Mouse (Mus musculus): ENCODE data around the gene Tapbp. TPM values are rescaled to one million over a fixed set of nuclear protein-coding genes. Genes with fewer than 3 reads are reported as not detected.

Gene Tapbp
- polyA plus RNA-seq, 1 experiment, result 30.5 TPM

DNA sequence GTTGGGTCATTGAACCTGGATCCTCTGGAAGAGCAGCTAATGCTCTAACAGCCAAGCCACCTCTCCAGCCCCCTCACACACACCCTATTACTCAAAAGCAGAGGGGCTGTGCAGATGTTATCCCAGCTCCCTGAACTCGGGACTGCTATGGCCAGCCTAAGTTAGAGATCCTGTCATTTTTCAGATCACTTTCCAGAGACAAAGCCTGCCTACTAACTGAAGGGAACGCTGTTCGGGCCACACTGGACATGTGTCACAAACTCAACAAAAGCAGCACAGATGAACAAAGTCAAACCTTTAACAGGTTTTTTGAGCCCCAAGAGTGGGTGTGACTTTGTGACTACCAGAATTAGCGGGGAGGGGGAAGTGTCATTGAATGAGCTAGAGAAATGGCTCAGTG lies 37.2 kb downstream of the Tapbp start:
- Histone ChIP-seq H3K36me3 (ENCODE audit: control insufficient read depth, insufficient read depth) (peaks cover 46% of the 10 kb centered on the region), H3K4me3 (ENCODE audit: insufficient read depth, poor library complexity, severe bottlenecking) (no peak overlapping the region)
- TF ChIP-seq CTCF (IDR thresholded peaks at IDR 0.05; ENCODE audit: control insufficient read depth, insufficient read depth, insufficient read length) (no peak), CEBPB (IDR thresholded peaks at IDR 0.05; ENCODE audit: low read depth) (no peak), FOSL1 (IDR thresholded peaks at IDR 0.05; ENCODE audit: insufficient read depth, low read length, poor library complexity, severe bottlenecking) (no peak), USF1 (IDR thresholded peaks at IDR 0.05; ENCODE audit: low read depth) (no peak), MYOG (IDR thresholded peaks at IDR 0.05; ENCODE audit: control insufficient read depth, extremely low read depth, insufficient read length) (no peak), MYOD1 (IDR thresholded peaks at IDR 0.05; ENCODE audit: control insufficient read depth, insufficient read length, low read depth) (no peak), MAX (IDR thresholded peaks at IDR 0.05) (no peak)

DNA sequence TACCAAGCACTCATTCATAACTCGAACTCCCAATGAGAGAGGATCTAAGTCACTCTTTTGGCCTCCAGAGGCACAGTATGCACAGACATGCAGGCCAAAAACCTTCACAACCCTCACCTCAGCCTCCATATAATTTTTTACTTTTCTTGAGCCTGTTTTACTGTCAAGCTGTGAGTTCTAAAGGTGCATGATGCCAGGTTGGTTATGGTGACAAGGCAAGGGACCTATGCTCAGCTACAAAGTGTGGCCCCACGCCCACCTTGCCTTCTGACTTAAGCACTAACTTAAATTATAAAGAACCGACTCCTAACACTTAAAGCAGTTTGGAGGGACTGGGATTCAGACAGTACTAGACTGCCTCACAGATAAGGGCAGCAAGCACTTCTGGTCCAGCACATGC lies 37.6 kb downstream of the Tapbp start:
- H3K79me3 ChIP-seq (ENCODE audit: low read depth), result peaks cover 36% of the 10 kb centered on the region
- peak overlapping the region; percentile 46 for H3ac ChIP-seq (ENCODE audit: control insufficient read depth, insufficient read length, low read depth)
- H3K36me3 ChIP-seq (ENCODE audit: control insufficient read depth, insufficient read depth), result peaks cover 43% of the 10 kb centered on the region
- H3K79me2 ChIP-seq (ENCODE audit: control insufficient read depth, insufficient read depth), result peaks cover 48% of the 10 kb centered on the region
- no peak for TF ChIP-seq FOSL1 (IDR thresholded peaks at IDR 0.05; ENCODE audit: insufficient read depth, low read length, poor library complexity, severe bottlenecking)
- no peak for TF ChIP-seq MYOD1 (IDR thresholded peaks at IDR 0.05; ENCODE audit: control insufficient read depth, insufficient read length, low read depth)
- peak overlapping the region; percentile 97 for H3K4me3 ChIP-seq (ENCODE audit: insufficient read depth, poor library complexity, severe bottlenecking)
- no peaks in the 10 kb centered on the region for H3K27me3 ChIP-seq (ENCODE audit: control insufficient read depth, insufficient read depth, insufficient read length)

More for the DNA sequence above, 37.2 kb downstream of the Tapbp start:
- H3ac ChIP-seq (ENCODE audit: control insufficient read depth, insufficient read length, low read depth), result peak overlapping the region; percentile 46
- H3K27me3 ChIP-seq (ENCODE audit: control insufficient read depth, insufficient read depth, insufficient read length), result no peaks in the 10 kb centered on the region
- peaks cover 48% of the 10 kb centered on the region for H3K79me2 ChIP-seq (ENCODE audit: control insufficient read depth, insufficient read depth)
- peaks cover 36% of the 10 kb centered on the region for H3K79me3 ChIP-seq (ENCODE audit: low read depth)

DNA sequence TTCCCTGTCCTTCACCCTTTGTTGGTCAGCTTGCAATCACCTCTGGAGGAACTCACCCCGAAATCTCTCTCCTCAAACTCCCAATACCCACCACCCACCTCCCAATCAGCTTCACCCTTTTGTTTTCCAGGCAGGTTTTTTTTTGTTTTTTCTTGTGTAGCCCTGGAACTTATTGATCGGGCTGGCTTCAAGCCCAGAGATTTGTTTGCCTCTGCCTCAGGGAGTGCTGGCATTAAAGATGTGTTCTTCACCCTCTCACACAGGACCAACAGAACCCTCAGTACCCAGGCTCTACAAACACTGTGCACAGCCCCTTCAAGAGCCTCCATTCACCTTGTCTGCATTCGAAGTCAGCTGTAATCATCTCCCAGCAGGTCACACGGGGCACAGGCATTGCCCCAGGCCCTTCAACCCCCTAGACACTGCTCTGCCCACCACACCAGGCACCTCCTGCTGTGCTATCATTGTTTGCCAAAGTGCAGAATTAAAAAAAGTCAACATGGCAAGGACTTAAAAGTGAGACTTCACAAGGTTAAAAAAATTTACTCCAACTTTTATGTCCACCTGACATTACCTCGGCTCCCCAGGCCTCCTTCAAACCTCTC lies 38.4 kb downstream of the Tapbp start:
- H3K4me3 ChIP-seq (ENCODE audit: insufficient read depth, poor library complexity, severe bottlenecking), result peak overlapping the region; percentile 97
- H3K79me2 ChIP-seq (ENCODE audit: control insufficient read depth, insufficient read depth), result peaks cover 48% of the 10 kb centered on the region
- H3K36me3 ChIP-seq (ENCODE audit: control insufficient read depth, insufficient read depth), result peaks cover 43% of the 10 kb centered on the region
- peaks cover 36% of the 10 kb centered on the region for H3K79me3 ChIP-seq (ENCODE audit: low read depth)
- H3K27me3 ChIP-seq (ENCODE audit: control insufficient read depth, insufficient read depth, insufficient read length), result no peaks in the 10 kb centered on the region
- TF ChIP-seq CTCF (IDR thresholded peaks at IDR 0.05; ENCODE audit: control insufficient read depth, insufficient read depth, insufficient read length) (no peak), USF1 (IDR thresholded peaks at IDR 0.05; ENCODE audit: low read depth) (no peak), FOSL1 (IDR thresholded peaks at IDR 0.05; ENCODE audit: insufficient read depth, low read length, poor library complexity, severe bottlenecking) (no peak), MYOG (IDR thresholded peaks at IDR 0.05; ENCODE audit: control insufficient read depth, extremely low read depth, insufficient read length) (no peak), MYOD1 (IDR thresholded peaks at IDR 0.05; ENCODE audit: control insufficient read depth, insufficient read length, low read depth) (no peak), CEBPB (IDR thresholded peaks at IDR 0.05; ENCODE audit: low read depth) (no peak), MAX (IDR thresholded peaks at IDR 0.05) (no peak)
- peak overlapping the region; percentile 96 for H3ac ChIP-seq (ENCODE audit: control insufficient read depth, insufficient read length, low read depth)

DNA sequence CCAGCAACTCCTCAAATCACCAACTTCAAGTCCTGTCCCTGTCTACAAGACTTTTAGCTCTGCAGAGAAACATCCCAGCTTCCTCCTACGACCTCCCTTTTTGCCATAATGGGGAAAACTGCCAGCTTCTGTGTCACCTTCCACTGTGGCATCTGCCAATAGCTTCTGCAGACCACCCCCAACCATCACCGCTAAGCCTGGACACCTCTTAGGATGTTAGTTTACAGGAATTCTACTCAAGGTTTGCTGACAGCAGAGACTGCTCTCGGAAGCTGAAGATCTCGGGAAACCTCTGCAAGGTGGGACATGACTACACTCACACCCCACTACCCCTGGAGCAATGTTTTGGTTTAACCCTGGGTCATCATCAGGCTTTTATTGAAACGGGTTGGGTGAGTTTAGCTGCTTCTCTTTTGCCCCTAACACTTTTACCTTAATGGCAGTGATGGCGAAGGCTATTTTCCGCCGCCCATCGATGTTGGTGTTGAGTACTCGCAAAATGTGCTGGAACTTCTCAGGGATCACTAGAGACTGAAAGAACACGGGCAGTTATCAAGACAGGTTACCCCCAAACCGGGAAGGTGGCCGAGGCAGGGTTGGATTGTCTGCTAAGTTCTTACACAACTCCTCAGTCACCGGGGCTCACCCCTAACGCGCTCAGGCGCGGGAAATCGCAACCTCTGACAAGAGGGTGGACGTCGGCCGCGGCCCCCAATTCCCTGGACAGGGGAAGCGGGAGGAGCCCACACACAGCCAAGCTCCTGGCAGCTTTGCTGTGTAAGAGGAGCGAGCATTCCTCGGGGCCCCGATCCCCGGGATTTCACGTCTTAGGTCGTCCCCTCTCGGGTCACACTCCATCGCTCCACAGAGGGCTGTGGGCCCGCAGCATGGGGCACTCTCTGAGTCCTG lies 39.2 kb downstream of the Tapbp start:
- H3K27me3 ChIP-seq (ENCODE audit: control insufficient read depth, insufficient read depth, insufficient read length), result no peaks in the 10 kb centered on the region
- peaks cover 43% of the 10 kb centered on the region for H3K36me3 ChIP-seq (ENCODE audit: control insufficient read depth, insufficient read depth)
- H3ac ChIP-seq (ENCODE audit: control insufficient read depth, insufficient read length, low read depth), result peak overlapping the region; percentile 96
- H3K79me3 ChIP-seq (ENCODE audit: low read depth), result peaks cover 36% of the 10 kb centered on the region
- H3K4me3 ChIP-seq (ENCODE audit: insufficient read depth, poor library complexity, severe bottlenecking), result peak overlapping the region; percentile 97
- H3K79me2 ChIP-seq (ENCODE audit: control insufficient read depth, insufficient read depth), result peaks cover 48% of the 10 kb centered on the region
- no peak for TF ChIP-seq USF1 (IDR thresholded peaks at IDR 0.05; ENCODE audit: low read depth)
- TF ChIP-seq CEBPB (IDR thresholded peaks at IDR 0.05; ENCODE audit: low read depth), result no peak
- no peak for TF ChIP-seq MYOD1 (IDR thresholded peaks at IDR 0.05; ENCODE audit: control insufficient read depth, insufficient read length, low read depth)

DNA sequence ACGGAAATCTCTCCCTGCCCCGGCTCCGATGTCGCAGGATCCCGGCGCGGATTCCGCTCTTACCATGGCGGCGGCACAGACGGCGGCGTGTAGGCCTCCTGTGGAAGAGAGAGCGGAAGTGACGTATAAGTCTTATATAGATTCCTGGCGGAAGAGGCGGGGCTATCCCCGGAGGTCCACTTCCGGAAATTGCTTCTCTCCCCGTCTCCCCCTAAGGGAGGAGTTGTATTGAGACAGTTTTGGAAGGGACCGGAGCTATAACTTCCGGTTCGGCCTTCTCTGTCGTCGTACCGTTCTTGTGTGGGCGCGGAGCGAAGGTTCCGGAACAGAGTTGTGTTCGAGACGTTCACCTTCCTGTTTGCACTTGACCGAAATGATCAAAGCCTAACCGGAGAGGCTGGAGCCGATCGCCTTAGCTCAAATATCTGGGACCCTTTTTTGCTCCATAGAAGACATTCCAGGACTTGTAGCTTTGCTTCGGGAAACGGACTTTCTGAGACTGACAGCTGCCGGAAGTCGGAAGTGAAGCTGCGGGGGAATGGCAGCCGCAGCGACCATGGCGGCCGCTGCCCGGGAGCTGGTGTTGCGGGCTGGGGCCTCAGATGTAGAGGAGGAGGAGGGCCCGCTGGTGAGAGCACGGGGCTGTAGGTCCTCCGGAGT lies 40.0 kb downstream of the Tapbp start, which contains the start of the genes Vps52 and Rps18:
Gene Vps52, plus strand, starts transcription at position 258 of the 660 bp plus-strand sequence.
Gene Rps18, minus strand, starts transcription at position 447 of the 660 bp plus-strand sequence.
- Histone ChIP-seq H3K36me3 (ENCODE audit: control insufficient read depth, insufficient read depth) (peaks cover 36% of the 10 kb centered on the region), H3K79me3 (ENCODE audit: low read depth) (peaks cover 36% of the 10 kb centered on the region), H3K4me3 (ENCODE audit: insufficient read depth, poor library complexity, severe bottlenecking) (peak within 1 kb of the TSS; percentile 97), H3K79me2 (ENCODE audit: control insufficient read depth, insufficient read depth) (peaks cover 48% of the 10 kb centered on the region), H3K27me3 (ENCODE audit: control insufficient read depth, insufficient read depth, insufficient read length) (no peaks in the 10 kb centered on the region), H3ac (ENCODE audit: control insufficient read depth, insufficient read length, low read depth) (peak within 1 kb of the TSS; percentile 100)
- TF ChIP-seq MAX (IDR thresholded peaks at IDR 0.05), result peak; percentile 70
- no peak for TF ChIP-seq FOSL1 (IDR thresholded peaks at IDR 0.05; ENCODE audit: insufficient read depth, low read length, poor library complexity, severe bottlenecking)
